Mouse (Mus musculus) urinary bladder, postnatal 36 days (tissue): Measurements from ENCODE around the gene Nckap1.
"Not testable (repeated sequence)": the region's sequence is repeated elsewhere in the genome, so short reads cannot be mapped to it uniquely, and the experiment has no call there.

Experiments used
- DNase-seq, 2 experiments: peaks; one replicate each; pipeline ENCODE4 v3.0.0; 2022; ENCODE audit warnings: low spot score in 2 of 2, mixed read lengths in 1 of 2

Gene Nckap1

DNA sequence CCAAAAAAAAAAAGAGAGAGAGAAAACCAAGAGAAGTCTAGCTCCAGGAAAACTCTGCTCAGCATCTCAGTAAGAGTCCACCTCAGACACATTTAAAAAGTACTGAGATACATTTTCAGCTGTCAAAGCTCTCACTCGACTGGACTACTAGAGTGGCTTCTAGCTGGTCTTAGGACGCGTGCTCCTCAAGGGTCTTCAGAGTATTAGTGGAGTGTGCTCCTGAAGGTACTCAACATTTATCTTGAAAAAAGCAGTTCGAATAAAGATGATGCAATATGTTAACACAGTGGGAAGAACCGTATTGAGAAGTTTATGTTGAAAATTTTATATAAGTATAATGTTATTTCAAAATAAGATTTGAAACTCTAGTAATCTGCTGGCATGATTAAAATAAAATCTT is 20.4 kb downstream of the Nckap1 start:
- DNase-seq, result no peak

DNA sequence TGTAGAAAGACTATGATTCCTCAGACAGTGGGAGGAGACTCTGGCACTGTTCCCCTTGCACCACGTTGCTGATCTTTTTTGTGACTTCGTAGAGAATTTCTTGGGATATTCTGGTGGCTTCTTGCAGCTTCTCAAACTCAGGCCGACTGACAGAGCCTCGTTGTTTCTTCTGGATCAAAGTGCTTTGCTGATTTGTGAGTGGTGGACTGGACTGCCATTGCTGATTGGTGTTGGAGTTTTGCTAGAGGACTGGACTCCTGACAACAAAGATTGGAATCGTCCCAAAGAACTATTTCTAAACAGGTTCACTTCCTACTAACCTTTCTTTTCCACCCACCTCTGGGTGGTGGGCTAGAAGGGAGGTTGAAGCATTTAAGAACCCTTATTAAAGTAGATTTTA is 21.5 kb downstream of the Nckap1 start:
- no peak for DNase-seq

DNA sequence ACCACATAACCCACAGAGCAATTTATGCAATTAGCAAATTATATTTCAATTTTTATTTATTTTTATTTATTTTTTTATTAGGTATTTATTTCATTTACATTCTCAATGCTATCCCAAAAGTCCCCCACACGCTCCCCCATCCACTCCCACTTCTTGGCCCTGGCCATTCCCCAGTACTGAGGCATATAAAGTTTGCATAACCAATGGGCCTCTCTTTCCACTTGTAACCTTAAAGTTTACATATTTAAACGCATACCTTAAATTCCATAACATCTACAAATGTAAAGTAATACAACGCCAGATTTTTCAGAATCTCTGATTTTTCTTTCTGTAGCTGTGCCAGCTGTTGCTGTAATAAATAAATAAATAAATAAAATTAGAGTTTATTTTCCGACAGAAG is 26.7 kb downstream of the Nckap1 start:
- DNase-seq, result no peak

DNA sequence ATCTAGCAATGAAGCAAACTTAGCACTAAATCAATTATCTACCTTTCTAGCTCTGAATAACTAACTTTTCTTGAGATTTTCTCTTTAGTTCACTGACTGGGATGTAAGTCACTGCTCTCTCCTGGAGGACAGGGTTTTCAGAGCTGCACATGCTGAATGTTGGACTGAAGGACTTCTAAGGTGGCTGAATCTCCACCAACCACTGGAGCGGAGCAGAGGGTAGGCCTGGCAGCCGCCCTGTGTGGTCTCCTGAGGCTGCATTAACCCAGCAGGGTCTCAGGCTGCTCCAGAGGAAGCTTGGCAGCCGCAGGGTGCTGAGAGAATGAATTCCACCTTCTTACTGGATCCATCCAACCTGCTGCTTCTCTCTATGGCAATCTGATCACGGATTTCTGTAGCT is 31.5 kb downstream of the Nckap1 start:
- no peak for DNase-seq

DNA sequence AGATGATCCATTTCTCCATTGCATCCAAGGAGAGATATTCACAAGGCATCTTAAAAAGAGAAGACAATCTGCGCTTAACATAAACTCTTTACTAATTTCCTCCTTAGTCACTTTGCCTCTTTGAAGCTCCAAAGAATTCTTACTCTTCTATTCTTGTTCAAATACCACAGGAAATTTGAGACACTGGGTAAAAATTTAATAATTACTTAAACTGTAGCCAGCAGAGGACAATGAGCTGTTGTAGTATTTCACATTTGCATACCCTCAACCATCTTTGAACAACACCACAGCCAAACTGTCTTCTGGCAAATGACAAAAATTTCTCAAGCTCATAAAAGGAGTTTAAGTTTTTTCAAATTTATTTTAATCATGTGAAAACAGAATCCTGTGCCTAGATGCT is 33.3 kb downstream of the Nckap1 start:
- no peak for DNase-seq

DNA sequence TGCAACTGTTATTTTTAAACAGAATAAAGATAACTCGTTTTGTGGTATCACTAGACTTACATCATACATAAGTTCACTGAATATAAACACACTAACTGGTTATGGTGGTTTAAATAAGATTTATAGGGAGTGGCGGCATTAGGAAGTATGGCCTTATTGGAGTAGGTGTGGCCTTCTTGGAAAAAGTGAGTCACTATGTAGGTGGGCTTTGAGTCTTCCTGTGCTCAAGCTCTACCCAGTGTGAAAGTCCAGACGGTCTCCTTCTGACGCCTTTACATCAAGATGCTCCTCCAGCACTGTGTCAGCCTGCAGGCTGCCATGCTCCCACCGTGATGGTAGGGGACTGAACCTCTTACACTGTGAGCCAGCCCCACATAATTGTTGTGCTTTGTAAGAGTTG is 38.4 kb downstream of the Nckap1 start:
- DNase-seq, result no peak

DNA sequence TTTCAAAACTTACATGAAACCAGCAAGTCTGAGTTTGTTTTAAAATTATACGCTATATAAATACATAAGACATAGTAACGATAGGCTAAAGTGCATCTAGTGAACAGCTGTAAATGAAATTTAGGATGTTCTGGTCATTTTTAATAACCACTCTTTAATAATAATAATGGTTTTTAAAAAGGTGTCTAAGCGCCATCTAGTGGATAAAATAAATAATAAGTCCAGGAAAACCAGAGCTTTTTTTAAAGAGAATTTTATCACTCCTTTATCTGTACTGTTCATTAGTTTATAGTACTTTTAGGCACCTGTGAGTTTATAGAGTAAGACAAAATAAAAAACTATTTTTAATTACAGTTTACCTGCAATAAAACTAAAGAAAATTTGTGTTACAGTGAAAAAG is 44.0 kb downstream of the Nckap1 start:
- DNase-seq, result no peak

DNA sequence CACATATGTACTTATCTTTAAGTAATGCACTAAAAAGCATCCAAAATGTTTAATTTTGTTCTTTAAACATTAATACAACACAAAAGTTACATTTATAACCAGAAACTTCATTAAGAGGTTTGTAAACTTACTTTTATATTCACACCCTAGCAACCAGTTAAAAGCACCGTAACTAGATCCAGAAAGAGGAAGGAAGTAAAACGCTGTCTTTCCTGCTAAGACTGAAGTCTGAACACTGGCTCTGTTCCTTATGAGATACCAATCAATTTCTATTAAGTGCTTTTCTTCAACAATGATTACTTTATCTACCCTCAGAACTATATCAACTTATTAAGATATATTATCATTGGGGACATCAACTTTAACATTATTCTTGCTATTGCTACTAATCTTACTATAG is 44.6 kb downstream of the Nckap1 start:
- no peak for DNase-seq

DNA sequence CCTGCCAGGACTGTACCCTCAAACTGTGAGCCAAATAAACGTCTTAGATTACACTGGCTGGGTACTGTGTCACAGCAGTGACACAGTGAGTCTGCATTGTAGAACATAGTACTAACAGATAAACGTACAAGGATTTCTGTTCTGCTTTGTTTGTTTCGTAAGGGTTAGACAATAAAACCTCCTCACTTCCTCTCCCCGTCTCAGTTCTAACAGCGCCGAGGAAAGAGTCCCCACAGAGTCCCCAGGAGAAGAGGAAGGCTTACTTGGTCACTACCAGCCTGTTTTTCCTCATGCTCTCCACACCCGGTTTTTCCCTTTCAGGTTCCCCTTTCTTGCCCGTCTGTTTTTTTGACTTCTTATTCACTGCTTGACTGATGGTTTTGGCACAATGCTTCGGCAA is 56.9 kb downstream of the Nckap1 start:
- no peak for DNase-seq

DNA sequence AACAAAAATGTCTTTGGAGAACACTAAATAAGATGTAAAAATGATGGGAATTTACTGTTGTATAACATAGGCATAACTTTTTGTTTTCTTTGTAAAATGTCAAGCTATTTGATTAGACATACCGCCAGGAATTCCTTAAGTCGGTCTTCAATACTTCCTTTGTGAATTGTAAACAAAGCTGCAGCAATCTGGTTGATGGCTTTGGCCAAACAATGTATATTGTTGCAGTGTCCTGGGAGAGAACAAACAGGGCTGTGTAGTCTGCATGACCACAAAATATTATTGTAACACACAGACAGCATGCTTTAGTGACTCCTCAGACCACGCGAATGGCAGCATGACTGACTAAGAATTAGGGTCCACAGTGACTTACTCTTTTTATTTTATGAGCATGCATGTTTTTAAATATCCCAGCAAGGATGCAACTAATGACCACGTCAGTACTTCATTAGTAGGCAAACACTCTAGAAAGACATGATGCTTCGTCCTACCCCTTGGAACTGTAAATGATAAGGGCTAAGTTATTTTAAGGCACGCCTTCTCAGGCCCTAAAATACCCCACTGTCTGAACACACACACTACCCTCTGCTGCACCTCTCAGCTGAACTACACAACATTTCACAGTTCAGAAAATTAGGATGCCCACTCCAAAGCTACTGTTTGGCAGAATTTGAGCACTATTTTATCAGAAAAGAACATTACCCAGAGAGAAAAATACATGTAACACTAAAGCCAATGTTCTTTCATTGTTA is 75.0 kb downstream of the Nckap1 start:
- no peak for DNase-seq

DNA sequence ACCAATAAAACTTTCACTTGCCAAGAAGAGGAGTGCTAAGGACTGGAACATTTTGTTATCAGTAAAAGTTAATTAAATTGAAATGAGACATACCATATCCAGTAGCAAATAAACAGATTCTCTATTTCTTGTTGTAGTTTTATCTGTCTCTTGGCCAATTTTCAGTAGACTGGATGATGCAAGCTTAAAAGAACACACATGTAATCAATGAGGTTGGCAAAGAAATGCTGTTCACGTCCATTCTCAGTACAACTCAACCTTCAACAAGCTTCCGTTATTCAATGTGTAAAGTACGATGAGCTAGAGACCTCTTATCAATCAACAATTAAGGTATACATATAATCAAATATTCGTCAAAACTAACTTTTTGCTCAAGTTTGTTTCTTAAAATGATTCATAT is 79.0 kb downstream of the Nckap1 start:
- DNase-seq, result no peak

DNA sequence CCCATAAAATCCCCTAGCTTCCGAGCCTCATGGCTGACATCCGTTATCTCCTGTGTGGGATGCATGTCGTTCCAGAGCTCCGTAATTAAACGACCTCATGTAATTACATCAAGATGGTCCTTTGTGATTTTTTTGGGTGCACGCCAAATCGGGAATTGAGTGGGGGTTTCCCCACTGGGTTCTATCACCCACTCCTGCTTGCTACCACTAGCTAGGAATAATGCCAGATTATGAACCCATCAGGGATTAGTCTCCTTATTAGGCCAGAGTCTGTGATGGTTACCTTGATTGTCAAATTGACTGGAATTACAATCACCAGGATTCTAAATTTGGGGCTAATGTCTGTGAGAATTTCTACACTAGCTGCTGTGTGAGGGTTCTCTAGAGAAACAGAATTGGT is 85.9 kb downstream of the Nckap1 start:
- not testable (repeated sequence) for DNase-seq

DNA sequence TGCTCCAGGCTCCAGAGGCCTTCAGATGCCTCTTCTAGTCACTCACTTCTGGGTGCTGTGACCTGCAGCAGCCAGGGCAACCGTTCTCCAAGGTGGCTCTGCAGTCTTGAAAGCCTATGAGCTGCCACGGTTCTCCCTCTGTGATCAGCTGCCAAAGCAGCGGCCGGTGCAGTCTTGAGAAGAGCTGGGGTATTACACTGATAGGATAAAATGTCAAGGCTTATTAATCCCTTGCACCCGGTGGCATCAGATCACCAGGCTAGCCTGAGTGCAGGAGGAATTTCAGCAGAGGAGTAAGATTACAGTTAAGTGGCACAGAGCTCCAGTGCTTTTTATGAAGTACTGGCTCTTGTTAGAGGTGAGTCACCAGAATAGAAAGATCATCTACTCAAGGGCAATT is 94.3 kb downstream of the Nckap1 start:
- DNase-seq, result no peak

DNA sequence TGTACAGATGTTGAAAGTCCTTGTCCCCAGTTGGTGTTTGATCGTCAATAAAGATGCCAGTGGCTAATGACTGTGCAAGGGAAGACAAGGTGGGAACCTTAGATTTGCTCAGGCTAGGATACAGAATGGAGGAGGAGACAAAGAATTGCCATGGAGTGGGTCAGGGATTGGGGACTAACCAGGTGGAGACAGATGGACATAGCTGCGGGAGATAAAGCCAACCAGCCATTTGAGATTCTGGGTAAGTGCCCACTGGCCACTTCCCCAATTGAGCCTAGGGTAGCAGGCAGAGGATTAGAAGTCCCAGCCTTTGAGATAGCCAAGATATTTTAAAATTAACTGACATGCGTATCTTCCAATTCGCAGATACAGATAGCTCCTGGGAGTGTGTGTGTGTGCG is 96.2 kb downstream of the Nckap1 start:
- no peak for DNase-seq

DNA sequence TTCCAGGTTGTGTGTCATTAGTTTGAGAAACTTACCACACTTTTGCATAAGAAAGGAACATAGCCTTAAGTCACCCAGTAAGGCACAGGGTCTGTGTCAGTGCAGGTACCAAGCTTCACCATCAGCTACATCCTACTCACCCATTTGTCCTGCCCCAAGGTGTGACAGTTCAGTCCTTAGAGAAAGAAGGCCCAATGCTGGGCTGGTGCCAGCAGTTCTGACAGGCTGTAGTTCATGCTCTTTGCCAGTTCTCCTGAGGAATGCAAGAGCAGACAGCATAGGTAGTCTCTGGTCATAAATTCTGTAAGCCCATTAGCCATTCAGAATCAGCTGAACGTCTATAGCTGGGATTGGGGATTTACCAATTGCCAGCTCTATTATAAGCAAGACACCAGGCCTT is 105.3 kb downstream of the Nckap1 start:
- no peak for DNase-seq

DNA sequence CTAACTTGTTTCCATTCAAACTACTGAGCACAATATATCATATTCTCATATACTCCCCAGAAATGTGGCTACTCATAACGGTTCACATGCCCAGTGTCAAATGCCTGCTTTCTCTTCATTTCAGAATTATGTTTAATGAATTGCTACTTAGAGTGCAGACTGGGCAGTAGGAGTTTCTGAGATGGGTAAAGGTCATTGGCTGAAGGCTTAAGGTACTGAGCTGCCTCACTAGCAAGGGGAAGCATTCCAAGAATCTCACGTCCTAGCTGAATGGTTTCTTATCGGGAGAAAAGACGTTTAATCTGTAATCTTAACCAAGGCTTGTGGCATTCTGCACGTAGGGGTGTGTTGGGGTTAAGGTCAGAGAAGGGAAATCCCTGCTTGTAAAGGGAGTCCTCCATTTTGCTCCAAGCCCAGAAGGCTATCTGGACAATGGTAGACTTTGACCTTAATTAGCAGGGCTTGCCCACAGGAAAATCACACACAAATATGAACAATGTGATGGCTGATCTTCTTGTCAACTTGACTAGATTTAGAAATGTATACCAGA is 106.9 kb downstream of the Nckap1 start:
- DNase-seq, result no peak

DNA sequence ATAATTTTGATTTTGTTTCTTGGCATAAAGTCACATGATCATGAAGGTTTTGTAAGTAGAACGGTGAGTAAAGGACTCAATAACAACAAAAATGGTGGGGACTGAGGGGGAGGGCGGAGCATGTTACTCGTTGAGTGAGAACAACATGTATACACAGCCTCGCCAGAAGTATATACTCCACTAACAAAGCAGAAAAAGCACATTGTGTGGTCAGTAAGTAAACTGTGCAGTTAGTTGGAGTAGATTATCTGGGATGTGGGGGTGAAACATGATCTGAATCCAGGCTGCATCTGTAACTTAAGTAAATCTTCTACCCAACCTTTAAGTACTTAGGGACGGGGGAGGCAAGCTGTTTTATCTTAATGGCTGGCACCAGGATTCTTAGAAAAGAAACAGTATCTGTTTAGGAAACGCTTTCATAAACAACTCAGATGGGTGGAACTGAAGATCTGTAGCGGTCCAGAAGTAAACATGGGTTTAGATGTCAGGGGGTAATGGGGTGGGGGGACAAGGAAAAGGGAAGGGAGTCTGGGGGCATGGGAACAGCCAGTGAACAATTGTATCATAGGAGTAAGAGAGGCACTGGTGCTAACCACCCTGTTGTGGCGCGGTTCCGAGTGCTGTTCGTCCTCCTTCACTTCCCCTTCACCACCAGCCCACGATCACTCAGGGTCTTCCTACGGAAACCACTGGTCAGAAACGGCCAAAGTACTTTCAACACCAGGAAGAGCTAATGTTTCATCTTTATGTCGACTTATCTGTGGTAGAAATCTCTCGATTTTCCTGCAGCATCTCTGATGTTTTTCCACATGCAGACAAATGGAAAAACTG is 115.0 kb downstream of the Nckap1 start:
- no peak for DNase-seq

DNA sequence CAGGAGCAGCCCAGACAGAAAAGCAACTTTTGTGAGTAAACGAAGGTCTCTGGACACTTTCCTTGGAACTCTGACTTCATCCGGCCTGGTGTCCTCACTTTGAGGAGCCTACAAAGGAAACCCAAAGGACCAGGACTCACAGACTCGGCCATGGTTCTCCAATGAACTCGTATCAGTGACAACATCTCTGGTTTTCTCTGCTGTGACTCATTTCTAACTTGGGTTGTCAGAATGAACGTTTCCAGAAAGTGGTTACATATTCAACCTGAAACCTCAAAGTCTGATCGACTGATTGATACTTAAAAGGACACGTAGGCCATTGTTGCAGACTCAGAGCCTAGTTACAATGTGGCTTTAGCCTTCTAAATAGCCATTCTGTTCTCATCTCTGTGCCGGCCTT is 119.4 kb downstream of the Nckap1 start:
- no peak for DNase-seq
